Mouse (Mus musculus) forebrain, embryonic 16.5 days (tissue): Measurements from ENCODE around the gene Hcfc2. TPM values are rescaled to one million over a fixed set of nuclear protein-coding genes. Genes with fewer than 3 reads are reported as not detected.
A peak's percentile ranks its signal among the peaks of the same experiment; 100 is the strongest.

Experiments used
- ATAC-seq: fragments of 200-750 bp; cut with Nextera tagmentation; 2 replicates; pipeline ENCODE4 v1.8.0; 2017; ENCODE audit warnings: mild to moderate bottlenecking, moderate library complexity
- H3K27ac ChIP-seq: fragments of 300-500 bp; sonication (generic); 2 replicates; pipeline ENCODE4 v1.5.1; 2014; ENCODE audit warnings: low read length, control low read depth
- H3K27me3 ChIP-seq: fragments of 300-500 bp; sonication (generic); replicated peaks from 2 replicates; pipeline ENCODE4 v1.6.1; 2014; ENCODE audit warnings: low read length; ENCODE audit not compliant: control insufficient read depth, insufficient read depth
- H3K36me3 ChIP-seq: fragments of 300-500 bp; sonication (generic); 2 replicates; pipeline ENCODE4 v1.6.1; 2014; ENCODE audit not compliant: control insufficient read depth, insufficient read depth
- H3K4me1 ChIP-seq: fragments of 300-500 bp; sonication (generic); replicated peaks from 2 replicates; pipeline ENCODE4 v1.6.1; 2014; ENCODE audit warnings: low read length; ENCODE audit not compliant: control insufficient read depth, insufficient read depth
- H3K4me2 ChIP-seq: fragments of 300-500 bp; sonication (generic); 2 replicates; pipeline ENCODE4 v1.6.1; 2014; ENCODE audit warnings: mild to moderate bottlenecking, low read length, control low read depth
- H3K4me3 ChIP-seq: fragments of 300-500 bp; sonication (generic); replicated peaks from 2 replicates; pipeline ENCODE4 v1.5.1; 2014; ENCODE audit warnings: mild to moderate bottlenecking, low read length, control low read depth
- H3K9ac ChIP-seq: fragments of 300-500 bp; sonication (generic); replicated peaks from 2 replicates; pipeline ENCODE4 v1.6.1; 2014; ENCODE audit warnings: low read depth, low read length, control low read depth
- H3K9me3 ChIP-seq: fragments of 300-500 bp; sonication (generic); 2 replicates; pipeline ENCODE4 v1.6.1; 2016; ENCODE audit warnings: low read length; ENCODE audit not compliant: control insufficient read depth
- WGBS: fragments of 180-500 bp; shearing (Covaris S2); extraction: QIAGEN DNeasy Blood & Tissue Kit; methylation state at CpG from one replicate; pipeline ENCODE4 v1.1.7; 2014; 5-methylcytosine and 5-hydroxymethylcytosine counted together
- polyA plus RNA-seq: library from polyadenylated mRNA; unstranded; fragments of >200 nt; fragmentation: Nextera tagmentation; extraction: Ambion mirVana; gene quantifications from 2 replicates; pipeline ENCODE4 v1.2.1, GENCODE M21; 2015

The Hcfc2 gene
- polyA plus RNA-seq, 1 experiment from 2014 or later: 54.6 TPM

DNA sequence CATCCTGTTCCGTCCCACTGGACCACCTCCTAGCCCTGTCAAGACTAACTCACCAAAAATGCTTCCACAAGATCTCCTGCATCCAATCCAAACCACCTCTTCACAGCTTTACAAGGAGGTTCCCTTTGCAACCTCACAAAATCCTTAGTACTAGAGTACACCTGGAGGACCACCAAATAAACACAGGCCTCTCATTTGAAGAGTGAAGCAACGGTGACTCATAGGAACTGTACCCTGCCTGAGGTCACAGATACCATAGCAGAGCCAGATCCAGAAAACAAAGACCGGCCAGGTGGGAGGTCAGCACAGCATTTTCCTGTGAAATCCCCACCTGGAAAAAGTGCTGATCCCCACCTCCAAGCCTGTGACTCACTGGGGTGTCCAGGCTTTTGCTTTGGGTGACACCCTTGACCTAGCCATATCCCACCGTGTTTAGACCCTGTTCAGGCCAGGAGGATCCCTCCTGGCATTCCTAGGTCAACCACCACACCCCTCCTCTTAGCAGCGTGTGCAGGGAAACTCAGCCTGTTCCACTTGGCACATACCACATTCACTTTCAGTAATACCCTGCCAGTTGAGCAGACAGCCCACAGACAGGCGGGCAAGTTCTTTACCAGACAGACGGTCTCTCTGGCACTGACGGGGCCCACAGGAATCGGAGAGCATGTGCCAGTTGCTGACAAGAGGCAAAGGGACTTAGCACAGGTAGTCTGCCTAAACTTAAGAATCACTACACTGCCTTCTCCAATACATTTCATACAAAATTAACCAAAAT, 65.3 kb downstream of the Hcfc2 start:
- 48% methylated on average over 9 of the region's 9 CpGs for WGBS
- Histone ChIP-seq H3K36me3 (peaks cover 10% of the 10 kb centered on the region), H3K27ac (peak overlapping the region; percentile 41), H3K4me3 (peak overlapping the region; percentile 31), H3K4me1 (peaks cover 55% of the 10 kb centered on the region), H3K9me3 (no peaks in the 10 kb centered on the region), H3K27me3 (no peaks in the 10 kb centered on the region), H3K4me2 (peak overlapping the region; percentile 61), H3K9ac (peak overlapping the region; percentile 36; the same call in 1 of the 2 replicates)
- peak; percentile 13; the same call in 1 of the 2 replicates for ATAC-seq

DNA sequence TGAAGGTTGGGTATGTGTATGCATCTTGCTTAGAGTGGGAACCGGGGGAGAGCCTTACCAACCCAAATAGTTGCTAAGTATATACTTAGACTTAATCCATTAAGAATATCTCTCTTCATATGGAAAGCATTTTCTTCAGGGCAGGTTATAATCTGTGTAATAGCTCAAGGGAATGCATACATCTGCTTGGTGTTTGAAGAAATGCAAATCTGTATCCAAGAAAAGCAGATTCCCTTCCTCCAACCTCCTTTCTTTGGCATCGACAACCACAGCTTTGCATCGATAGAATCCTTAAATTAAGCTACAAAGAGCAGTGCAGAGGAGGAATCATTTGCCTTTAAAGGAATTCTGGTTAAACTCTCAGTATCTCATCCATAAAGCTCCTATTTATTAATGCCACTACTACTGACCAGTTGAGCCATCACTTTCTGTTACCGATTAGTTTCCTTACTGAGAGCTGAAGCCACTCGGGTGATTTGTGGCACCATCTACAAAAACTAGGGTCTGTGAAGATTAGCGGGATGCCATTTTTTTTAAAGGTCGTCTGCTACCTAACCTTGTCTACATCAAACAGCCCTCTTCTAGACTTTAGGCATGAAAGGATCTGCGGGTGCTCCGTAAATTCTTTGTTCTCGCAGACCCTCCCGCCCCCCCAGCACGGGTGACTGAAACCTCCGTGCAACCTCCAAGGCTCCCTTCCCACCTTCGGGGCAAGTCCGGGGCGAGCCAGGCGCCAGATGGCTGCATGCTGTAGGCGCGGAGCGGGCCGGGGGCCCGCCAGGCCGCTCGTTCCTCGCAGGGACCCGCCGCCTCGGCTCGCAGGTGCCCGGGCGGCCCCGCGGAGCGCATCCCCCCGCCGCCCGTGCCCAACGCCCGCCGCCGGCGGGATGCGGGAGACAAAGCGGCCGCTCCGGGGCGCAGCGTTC, 67.1 kb downstream of the Hcfc2 start:
- peak; percentile 11 for ATAC-seq
- H3K27me3 ChIP-seq: no peaks in the 10 kb centered on the region
- H3K9me3 ChIP-seq: no peaks in the 10 kb centered on the region
- H3K4me1 ChIP-seq: peaks cover 44% of the 10 kb centered on the region
- H3K4me3 ChIP-seq: peak overlapping the region; percentile 87
- H3K4me2 ChIP-seq: peak overlapping the region; percentile 75
- WGBS: under 1% methylated on average over 41 of the region's 48 CpGs
- H3K9ac ChIP-seq: peak overlapping the region; percentile 99
- H3K36me3 ChIP-seq: peaks cover 5% of the 10 kb centered on the region
- peak overlapping the region; percentile 100 for H3K27ac ChIP-seq

DNA sequence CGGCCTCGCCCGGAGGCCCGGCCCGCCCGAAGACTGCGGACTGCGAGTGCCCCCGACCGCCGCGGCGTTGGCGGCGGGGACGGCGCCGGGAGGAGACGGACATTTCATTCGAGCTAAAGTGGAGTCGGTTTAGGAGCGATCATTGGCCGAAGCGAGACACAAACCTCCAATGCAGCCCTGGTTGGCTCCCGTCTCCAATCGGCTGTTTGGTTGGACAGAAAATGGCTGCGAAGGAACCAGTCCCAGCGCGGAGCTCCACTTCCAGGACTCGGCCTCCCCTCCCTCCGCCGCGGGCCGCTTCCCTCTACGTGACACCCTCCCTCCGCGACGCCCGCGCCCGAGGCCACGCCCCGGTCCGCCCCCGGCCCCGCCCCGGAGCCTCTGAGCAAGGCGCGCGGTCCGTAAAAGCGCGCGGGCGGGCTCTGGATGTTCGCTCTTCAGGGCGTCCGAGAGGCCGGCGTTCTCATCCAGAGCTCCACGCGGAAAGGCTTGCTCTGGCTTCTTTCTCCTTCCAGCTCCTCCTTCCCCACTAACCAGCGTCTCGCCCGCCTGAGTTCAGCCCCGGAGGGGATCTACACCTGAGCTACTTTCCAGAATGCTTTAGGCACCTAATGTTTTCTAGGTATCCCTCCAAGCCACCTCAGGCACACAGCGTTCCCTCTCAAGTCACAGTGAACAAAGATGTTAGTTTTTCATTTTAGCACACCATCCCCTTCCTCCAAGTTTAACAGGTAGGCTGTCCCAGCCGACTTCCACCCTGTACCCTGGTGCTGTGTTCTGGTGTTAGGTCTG, 68.1 kb downstream of the Hcfc2 start, which contains the start of gene Nfyb:
TSS of gene Nfyb (minus strand) at position 305 of the 792 bp plus-strand sequence.
- peak; percentile 97 for ATAC-seq
- under 1% methylated on average over 51 of the region's 68 CpGs for WGBS
- 0 out of 2 replicates have a peak, but pooled peaks cover under 1% of the 10 kb centered on the region for H3K36me3 ChIP-seq
- peaks cover 34% of the 10 kb centered on the region for H3K4me1 ChIP-seq
- H3K9ac ChIP-seq: peak within 1 kb of the TSS; percentile 99
- no peaks in the 10 kb centered on the region for H3K27me3 ChIP-seq
- H3K4me2 ChIP-seq: peak within 1 kb of the TSS; percentile 84
- H3K4me3 ChIP-seq: peak within 1 kb of the TSS; percentile 87
- no peaks in the 10 kb centered on the region for H3K9me3 ChIP-seq
- peak within 1 kb of the TSS; percentile 100 for H3K27ac ChIP-seq

DNA sequence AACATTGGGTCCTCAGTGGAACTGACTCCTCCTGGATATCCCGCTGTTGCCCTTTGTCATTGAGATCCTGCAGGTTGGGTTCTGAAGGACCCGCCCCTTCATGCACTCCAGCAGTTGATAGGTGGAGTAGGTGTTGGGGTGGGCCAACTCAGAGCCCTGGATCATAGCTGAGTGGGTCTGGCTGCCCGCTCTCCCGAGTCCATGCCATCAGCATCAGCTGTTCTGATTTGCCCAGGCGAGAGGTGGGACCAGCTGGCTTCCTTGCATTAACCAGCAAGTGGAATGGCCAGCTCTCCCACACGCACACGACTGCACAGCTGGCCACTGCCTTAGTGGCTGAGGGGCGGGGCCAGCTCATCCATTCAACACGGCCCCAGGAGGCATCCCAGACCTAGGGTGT, 72.9 kb downstream of the Hcfc2 start:
- H3K27ac ChIP-seq: no peak overlapping the region
- no peak overlapping the region for H3K4me3 ChIP-seq
- H3K27me3 ChIP-seq: no peaks in the 10 kb centered on the region
- no peaks in the 10 kb centered on the region for H3K9me3 ChIP-seq
- no peak for ATAC-seq
- no peak overlapping the region for H3K4me2 ChIP-seq
- no peaks in the 10 kb centered on the region for H3K36me3 ChIP-seq
- no peak overlapping the region for H3K9ac ChIP-seq
- 28% methylated on average over 9 of the region's 9 CpGs for WGBS
- peaks cover 4% of the 10 kb centered on the region for H3K4me1 ChIP-seq

DNA sequence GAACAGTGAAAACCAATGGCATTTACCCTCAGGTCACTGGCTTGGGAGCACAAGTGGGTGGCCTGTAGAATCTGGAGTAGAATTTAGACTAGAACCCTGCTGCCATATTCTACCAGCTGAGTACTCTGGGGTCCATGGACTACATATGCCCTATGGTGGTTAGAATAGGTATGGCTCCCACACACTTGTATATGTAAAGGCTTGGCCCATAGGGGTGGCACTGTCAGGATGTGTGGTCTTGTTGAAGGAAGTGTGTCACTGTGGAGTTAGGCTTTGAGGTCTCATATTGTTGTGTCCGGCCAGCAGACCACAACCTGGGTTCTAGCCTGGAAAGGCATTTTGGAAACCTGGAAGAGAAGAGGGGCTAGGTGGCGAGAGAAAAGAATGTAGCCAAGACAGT, 74.8 kb downstream of the Hcfc2 start:
- 100% methylated on average over 2 of the region's 2 CpGs for WGBS
- no peaks in the 10 kb centered on the region for H3K27me3 ChIP-seq

DNA sequence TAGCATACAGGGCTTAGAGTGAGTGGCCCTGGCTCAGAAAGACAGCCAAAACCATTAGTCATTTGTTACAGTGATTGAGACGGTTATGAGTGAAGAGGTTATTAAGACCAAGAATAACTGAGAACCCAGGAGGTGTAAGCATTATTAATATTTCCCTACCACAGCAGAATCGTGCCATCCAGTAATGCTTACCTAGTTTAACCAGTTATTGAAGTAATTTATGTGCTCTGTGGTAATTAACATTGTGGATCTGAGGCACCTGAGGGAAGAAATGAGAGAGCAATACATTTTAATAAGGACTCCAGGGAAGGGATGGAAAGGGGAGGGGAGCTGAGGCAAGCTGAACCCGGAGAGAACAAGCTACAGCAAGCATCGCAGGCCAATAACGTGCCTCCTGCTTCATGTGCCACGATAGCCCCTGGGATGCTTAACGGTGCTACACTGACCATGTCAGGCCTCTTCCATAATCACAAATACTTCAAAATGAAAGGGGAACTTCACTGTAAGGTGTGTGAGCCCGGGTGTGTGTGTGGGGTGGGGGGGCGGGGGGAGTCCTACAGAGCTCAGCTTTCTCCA, 75.7 kb downstream of the Hcfc2 start:
- no peak overlapping the region for H3K9ac ChIP-seq
- no peaks in the 10 kb centered on the region for H3K36me3 ChIP-seq
- no peak overlapping the region for H3K4me3 ChIP-seq
- 78% methylated on average over 9 of the region's 9 CpGs for WGBS
- H3K4me1 ChIP-seq: no peaks in the 10 kb centered on the region
- no peaks in the 10 kb centered on the region for H3K27me3 ChIP-seq
- H3K27ac ChIP-seq: no peak overlapping the region
- H3K9me3 ChIP-seq: no peaks in the 10 kb centered on the region
- no peak overlapping the region for H3K4me2 ChIP-seq
- no peak for ATAC-seq

More for the DNA sequence above, 74.8 kb downstream of the Hcfc2 start:
- H3K4me3 ChIP-seq: no peak overlapping the region
- no peak for ATAC-seq
- no peaks in the 10 kb centered on the region for H3K4me1 ChIP-seq
- no peaks in the 10 kb centered on the region for H3K9me3 ChIP-seq
- no peak overlapping the region for H3K9ac ChIP-seq
- no peak overlapping the region for H3K4me2 ChIP-seq
- no peak overlapping the region for H3K27ac ChIP-seq
- H3K36me3 ChIP-seq: no peaks in the 10 kb centered on the region

DNA sequence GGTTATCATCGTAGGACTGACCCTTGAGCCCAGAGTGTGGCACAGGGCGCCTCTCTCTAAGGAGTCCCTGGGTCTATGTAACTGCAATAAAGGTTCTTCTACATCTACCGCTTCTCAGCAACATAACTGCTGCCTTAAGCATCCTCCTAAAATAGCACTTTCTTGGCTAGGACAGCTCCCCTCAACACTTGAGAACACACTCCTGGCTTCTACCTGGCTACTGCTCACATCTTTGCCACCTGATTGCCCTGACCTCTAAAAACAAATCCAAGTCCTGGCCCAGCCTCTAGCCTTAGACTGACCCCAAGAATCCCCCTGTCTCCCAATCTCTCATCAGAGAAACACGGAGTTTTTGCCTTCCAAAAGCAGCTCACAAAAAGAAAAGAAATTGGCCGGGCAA, 78.9 kb downstream of the Hcfc2 start:
- Histone ChIP-seq H3K36me3 (no peaks in the 10 kb centered on the region), H3K9me3 (no peaks in the 10 kb centered on the region), H3K4me1 (no peaks in the 10 kb centered on the region), H3K27me3 (no peaks in the 10 kb centered on the region), H3K4me2 (no peak overlapping the region), H3K4me3 (no peak overlapping the region), H3K9ac (no peak overlapping the region), H3K27ac (no peak overlapping the region)
- no peak for ATAC-seq
- WGBS: 93% methylated on average over 5 of the region's 5 CpGs

DNA sequence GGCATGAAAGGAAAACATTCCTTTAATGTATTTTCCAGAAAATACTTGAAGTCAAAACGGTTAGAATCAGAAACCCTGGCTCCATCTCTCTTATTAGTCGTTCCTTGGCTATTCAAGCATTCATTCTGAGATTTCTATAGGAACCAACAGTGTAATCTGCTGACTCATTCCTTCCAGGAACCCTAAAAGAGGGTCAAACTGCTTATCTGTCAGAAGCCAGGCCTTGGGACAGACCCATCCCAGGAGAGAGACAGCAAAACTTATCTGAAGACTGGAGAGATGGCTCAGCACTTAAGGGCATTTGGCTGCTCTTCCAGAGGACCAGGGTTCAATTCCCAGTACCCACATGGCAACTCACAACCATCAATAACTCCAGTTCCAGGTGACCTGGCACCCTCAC, 81.1 kb downstream of the Hcfc2 start:
- no peak overlapping the region for H3K4me3 ChIP-seq
- no peaks in the 10 kb centered on the region for H3K9me3 ChIP-seq
- no peaks in the 10 kb centered on the region for H3K27me3 ChIP-seq
- no peaks in the 10 kb centered on the region for H3K4me1 ChIP-seq
- no peaks in the 10 kb centered on the region for H3K36me3 ChIP-seq
- ATAC-seq: no peak
- WGBS: 24% methylated on average over 2 of the region's 2 CpGs
- H3K4me2 ChIP-seq: no peak overlapping the region
- H3K9ac ChIP-seq: no peak overlapping the region
- H3K27ac ChIP-seq: no peak overlapping the region
